Mouse (Mus musculus): ENCODE results near the gene B4galnt1. TPM values are rescaled to one million over a fixed set of nuclear protein-coding genes. Genes with fewer than 3 reads are reported as not detected.

Gene B4galnt1
- total and polyA plus RNA-seq, 3 experiments, result 1.8 to 9.5 (median 2.0) TPM

DNA sequence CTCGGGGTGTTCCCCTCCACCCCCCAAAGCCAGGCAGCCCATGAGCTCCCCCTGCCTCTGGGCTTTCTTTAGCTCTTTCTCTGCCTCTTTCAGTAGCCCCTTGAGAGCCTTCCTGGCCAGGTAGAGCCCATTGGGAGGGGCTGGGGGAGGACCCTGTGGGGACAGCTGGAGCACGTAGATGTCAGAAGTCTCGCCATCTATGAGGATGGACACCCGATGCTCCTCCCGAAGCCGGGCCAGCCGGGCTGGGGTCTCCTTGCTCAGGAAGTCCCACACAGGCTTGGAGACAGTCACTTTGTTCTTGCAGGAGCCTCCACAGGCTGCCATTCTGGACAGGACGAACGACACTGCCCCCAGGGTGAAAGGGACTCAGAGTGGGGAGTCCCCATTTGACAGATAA, 28.0 kb downstream of the B4galnt1 start:
- DNase-seq, result peak in 1 of 2 experiments; percentile 24
- Histone ChIP-seq H3K79me2 (replicated peaks; ENCODE audit: control insufficient read depth, insufficient read depth, low read length) (no peaks in the 10 kb centered on the region), H3K4me3 (no peak overlapping the region), H3K9ac (ENCODE audit: low read depth, low read length) (no peak overlapping the region), H3K27me3 (ENCODE audit: control insufficient read depth, insufficient read depth, low read length) (no peaks in the 10 kb centered on the region), H3K4me1 (ENCODE audit: control insufficient read depth, insufficient read depth, low read length) (peaks cover 3% of the 10 kb centered on the region; the same call in 1 of the 2 replicates), H3K36me3 (ENCODE audit: control insufficient read depth, insufficient read depth, low read length) (no peaks in the 10 kb centered on the region), H3K27ac (no peak overlapping the region; the same call in 1 of the 2 replicates)
- WGBS, result 85% methylated on average over 9 of the region's 9 CpGs
- no peak for TF ChIP-seq EP300 (IDR thresholded peaks at IDR 0.05; ENCODE audit: insufficient read depth, low read depth, low read length)
- no peak for TF ChIP-seq POLR2A (IDR thresholded peaks at IDR 0.05; ENCODE audit: insufficient read depth, low read depth, low read length)
- TF ChIP-seq CTCF (IDR thresholded peaks at IDR 0.05), result no peak
- intact Hi-C loops (cut with DNase I), result no loop called here

DNA sequence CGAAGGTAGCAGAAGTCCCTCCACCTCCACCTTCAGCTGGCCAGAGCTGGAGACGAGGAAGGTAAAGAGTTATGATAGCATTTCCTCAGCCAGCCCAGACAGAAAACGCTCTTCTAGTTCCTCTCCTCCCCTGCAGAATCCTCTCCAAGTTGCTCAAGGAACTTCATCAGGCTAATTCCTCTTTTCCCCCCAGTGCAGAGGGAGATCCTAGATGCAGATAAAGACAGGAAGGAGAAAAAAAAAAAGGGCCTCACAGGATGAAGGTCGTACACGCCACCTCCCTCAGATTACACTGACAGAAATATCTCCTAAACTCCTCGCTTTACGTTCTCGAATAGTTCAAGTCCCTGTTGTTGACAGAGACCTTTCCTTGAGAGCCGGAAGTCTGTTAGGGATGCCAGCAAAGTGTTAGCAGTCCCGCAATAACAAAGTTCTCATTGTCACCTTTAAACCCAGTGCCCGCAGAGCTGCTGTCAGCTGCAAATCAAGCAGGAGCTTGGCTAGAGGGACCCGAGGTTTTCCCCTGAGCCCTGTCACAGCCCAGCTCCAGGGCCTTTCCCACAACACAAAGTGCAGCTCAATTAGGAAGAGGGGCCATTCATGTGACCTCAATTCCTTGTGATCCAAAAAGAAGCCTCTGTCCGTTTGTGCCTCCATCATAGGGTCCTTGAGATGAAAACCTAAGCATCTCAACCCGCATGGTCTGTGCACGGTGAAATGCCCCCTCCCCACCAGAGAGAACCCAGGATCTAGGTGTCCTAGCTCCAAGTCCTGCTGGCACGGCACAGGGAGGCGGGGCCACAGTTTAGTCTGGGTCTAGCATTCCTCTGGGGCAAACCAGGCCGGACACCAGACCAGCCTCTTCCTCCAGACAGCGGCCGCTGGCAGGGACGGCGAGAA, 29.7 kb downstream of the B4galnt1 start:
- Histone ChIP-seq H3K4me3 (peak overlapping the region; percentile 84), H3K9ac (ENCODE audit: low read depth, low read length) (peak overlapping the region; percentile 81), H3K36me3 (ENCODE audit: control insufficient read depth, insufficient read depth, low read length) (no peaks in the 10 kb centered on the region), H3K79me2 (replicated peaks; ENCODE audit: control insufficient read depth, insufficient read depth, low read length) (no peaks in the 10 kb centered on the region), H3K27ac (peak overlapping the region; percentile 91), H3K27me3 (ENCODE audit: control insufficient read depth, insufficient read depth, low read length) (no peaks in the 10 kb centered on the region), H3K4me1 (ENCODE audit: control insufficient read depth, insufficient read depth, low read length) (peaks cover 3% of the 10 kb centered on the region; the same call in 1 of the 2 replicates)
- WGBS, result 10% methylated on average over 22 of the region's 22 CpGs
- intact Hi-C loops (cut with DNase I), result loop anchor here (2.0 kb wide), 1 partner anchor 14 kb away; the partner anchor contains the start of gene Slc26a10
- TF ChIP-seq POLR2A (IDR thresholded peaks at IDR 0.05; ENCODE audit: insufficient read depth, low read depth, low read length) (peak; percentile 46), CTCF (IDR thresholded peaks at IDR 0.05) (no peak)
- DNase-seq, result peak; percentile 82

DNA sequence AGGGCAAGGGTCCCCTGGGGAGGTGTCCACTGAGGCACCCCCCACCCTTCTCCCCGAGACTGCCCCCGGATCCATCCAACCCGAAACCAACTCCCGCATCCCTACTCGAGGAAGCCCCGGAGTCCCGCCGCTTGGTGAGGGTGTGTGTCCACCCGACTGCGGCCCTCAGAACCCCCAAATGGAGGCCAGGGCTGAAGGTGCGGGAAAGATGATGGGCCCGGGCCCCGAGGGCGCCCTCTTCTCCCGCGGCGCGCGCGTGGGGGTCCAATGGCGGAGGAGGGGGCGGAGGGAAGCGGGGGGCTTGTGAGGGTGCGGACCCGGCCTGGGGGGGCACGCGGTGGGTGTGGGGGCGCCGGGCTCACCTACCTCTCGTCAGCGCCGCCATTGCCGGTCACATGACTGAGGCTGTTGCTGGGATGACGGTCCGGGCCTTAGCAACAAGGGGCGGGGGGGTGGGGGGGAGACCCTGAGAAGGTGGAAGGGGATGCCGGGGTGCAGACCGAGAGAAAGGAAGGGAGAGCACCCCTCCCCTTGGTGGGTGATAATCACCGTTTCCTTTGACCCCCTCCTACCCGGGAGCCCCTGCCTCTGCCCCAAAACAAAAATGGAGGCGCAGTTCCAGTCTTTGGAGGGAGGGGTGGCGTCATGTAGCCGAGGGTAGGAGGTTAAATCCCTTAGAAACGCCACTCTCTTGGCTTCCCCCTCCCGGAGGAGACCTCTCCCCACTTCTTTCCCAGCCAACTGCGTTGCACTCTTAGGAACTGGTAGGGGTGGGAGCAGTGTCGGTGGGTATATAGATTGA, 30.5 kb downstream of the B4galnt1 start, which contains the start of gene Dtx3:
Gene Dtx3 (minus strand): TSS at position 401 of the 802 bp plus-strand sequence.
- H3K79me2 ChIP-seq (replicated peaks; ENCODE audit: control insufficient read depth, insufficient read depth, low read length), result no peaks in the 10 kb centered on the region
- TF ChIP-seq EP300 (IDR thresholded peaks at IDR 0.05; ENCODE audit: insufficient read depth, low read depth, low read length) (no peak), POLR2A (IDR thresholded peaks at IDR 0.05; ENCODE audit: insufficient read depth, low read depth, low read length) (no peak)
- intact Hi-C loops (cut with DNase I), result loop anchor here (2.0 kb wide), 1 partner anchor 15 kb away; the partner anchor contains the start of gene Slc26a10
- H3K4me3 ChIP-seq, result peak within 1 kb of the TSS; percentile 84
- WGBS, result under 1% methylated on average over 45 of the region's 47 CpGs
- peak within 1 kb of the TSS; percentile 81 for H3K9ac ChIP-seq (ENCODE audit: low read depth, low read length)
- no peaks in the 10 kb centered on the region for H3K36me3 ChIP-seq (ENCODE audit: control insufficient read depth, insufficient read depth, low read length)
- peak within 1 kb of the TSS; percentile 91 for H3K27ac ChIP-seq
- no peaks in the 10 kb centered on the region for H3K27me3 ChIP-seq (ENCODE audit: control insufficient read depth, insufficient read depth, low read length)
- peaks cover 3% of the 10 kb centered on the region; the same call in 1 of the 2 replicates for H3K4me1 ChIP-seq (ENCODE audit: control insufficient read depth, insufficient read depth, low read length)
- peak; percentile 60 to 61 for DNase-seq

DNA sequence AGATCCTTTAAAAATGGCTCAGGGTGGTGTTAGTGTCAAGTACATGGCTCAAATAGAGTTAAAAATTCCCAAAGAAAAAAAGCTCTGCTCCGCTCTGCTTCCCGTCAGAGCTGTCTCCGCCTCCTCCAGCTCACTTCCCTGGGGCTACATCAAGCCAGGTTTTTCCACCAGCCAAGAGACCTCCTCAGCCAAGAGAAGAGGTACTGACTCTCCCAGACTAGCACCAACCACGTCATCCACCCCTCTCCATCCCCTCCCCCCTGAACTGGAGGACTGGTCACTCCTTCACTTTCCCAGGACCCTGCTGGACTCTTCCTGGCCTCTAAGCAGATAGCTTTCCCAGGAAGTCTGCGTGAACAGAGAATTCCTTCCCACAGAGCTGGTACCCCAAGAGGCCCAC, 31.4 kb downstream of the B4galnt1 start:
- 12% methylated on average over 5 of the region's 5 CpGs for WGBS
- peak overlapping the region; percentile 84 for H3K4me3 ChIP-seq
- H3K9ac ChIP-seq (ENCODE audit: low read depth, low read length), result peak overlapping the region; percentile 21; the same call in 1 of the 2 replicates
- H3K36me3 ChIP-seq (ENCODE audit: control insufficient read depth, insufficient read depth, low read length), result no peaks in the 10 kb centered on the region
- TF ChIP-seq CTCF (IDR thresholded peaks at IDR 0.05) (no peak), EP300 (IDR thresholded peaks at IDR 0.05; ENCODE audit: insufficient read depth, low read depth, low read length) (0 out of 2 replicates have a peak, but pooled peaks have one; percentile 39), POLR2A (IDR thresholded peaks at IDR 0.05; ENCODE audit: insufficient read depth, low read depth, low read length) (peak; percentile 78)
- peak overlapping the region; percentile 91 for H3K27ac ChIP-seq
- no peaks in the 10 kb centered on the region for H3K27me3 ChIP-seq (ENCODE audit: control insufficient read depth, insufficient read depth, low read length)
- peaks cover 1% of the 10 kb centered on the region; the same call in 1 of the 2 replicates for H3K4me1 ChIP-seq (ENCODE audit: control insufficient read depth, insufficient read depth, low read length)
- DNase-seq, result peak; percentile 64 to 82
- no peaks in the 10 kb centered on the region for H3K79me2 ChIP-seq (replicated peaks; ENCODE audit: control insufficient read depth, insufficient read depth, low read length)
- intact Hi-C loops (cut with DNase I), result no loop called here

DNA sequence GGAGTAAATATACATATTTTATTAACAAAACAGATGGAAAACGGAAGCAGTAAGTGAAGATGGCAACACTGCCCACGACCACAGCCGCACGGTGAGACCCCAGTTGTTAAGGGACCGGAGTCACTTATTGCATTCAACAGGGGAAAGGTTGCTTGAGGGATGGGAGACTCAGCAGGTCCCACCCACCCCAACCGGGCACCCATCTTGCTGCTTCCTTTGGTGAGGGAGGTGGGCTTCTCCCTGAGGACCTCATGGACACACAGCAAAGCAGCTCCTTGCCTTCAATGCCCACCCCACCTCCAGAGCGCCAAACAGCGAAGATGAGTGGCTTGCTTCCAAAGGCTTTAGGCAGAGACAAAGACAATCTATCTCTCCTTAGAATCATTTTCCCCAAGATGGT, 32.1 kb downstream of the B4galnt1 start:
- peak in 1 of 2 experiments; percentile 18 for DNase-seq
- Histone ChIP-seq H3K79me2 (replicated peaks; ENCODE audit: control insufficient read depth, insufficient read depth, low read length) (no peaks in the 10 kb centered on the region), H3K36me3 (ENCODE audit: control insufficient read depth, insufficient read depth, low read length) (no peaks in the 10 kb centered on the region), H3K27ac (peak overlapping the region; percentile 91), H3K4me3 (no peak overlapping the region), H3K27me3 (ENCODE audit: control insufficient read depth, insufficient read depth, low read length) (no peaks in the 10 kb centered on the region), H3K4me1 (ENCODE audit: control insufficient read depth, insufficient read depth, low read length) (peaks cover 1% of the 10 kb centered on the region; the same call in 1 of the 2 replicates), H3K9ac (ENCODE audit: low read depth, low read length) (no peak overlapping the region)
- intact Hi-C loops (cut with DNase I), result no loop called here
- 85% methylated on average over 8 of the region's 8 CpGs for WGBS
- TF ChIP-seq CTCF (IDR thresholded peaks at IDR 0.05) (no peak), EP300 (IDR thresholded peaks at IDR 0.05; ENCODE audit: insufficient read depth, low read depth, low read length) (no peak), POLR2A (IDR thresholded peaks at IDR 0.05; ENCODE audit: insufficient read depth, low read depth, low read length) (no peak)
